Mouse (Mus musculus) kidney, adult 9 months (tissue): ENCODE measurements around the gene Rnf212.
"Not testable (repeated sequence)": the region's sequence is repeated elsewhere in the genome, so short reads cannot be mapped to it uniquely, and the experiment has no call there.

Experiments used
- DNase-seq: peaks from one replicate; pipeline ENCODE4 v3.0.0; 2022

The Rnf212 gene

DNA sequence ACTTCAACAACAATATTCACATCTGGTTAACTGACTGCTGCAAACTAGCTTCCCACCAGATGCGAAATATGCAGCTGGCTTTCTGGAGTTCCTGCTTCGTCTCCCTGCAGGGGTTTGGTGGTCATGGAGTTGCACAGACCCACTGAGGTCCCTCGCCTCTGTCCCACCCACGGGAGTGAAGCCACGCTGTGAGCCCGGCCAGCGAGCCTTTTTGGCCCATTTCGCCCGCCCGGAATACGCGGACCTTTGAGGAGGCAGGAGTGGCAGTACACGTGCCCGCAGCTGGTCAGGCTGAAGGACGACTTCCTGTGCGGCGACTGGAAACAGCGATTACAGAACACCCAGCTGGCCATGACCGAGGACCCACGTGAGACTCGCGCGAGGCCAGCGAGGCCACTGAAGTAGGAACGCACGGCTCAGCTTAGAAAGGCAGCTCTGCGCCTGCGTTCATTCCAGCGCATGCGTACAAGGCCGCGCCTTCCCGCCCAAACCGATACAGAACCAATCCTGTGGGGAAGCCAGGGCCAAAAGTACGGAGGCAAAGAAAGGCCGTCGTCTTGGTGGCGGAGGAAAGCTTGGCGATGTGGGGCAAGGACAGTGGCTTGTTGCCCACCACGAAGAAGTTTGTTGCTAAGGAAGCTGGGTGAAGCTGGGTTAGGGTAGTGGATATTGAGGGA is at the start of gene Rnf212:
Gene Rnf212 (minus strand): TSS at position 353 of the 677 bp plus-strand sequence.
- no peak for DNase-seq

DNA sequence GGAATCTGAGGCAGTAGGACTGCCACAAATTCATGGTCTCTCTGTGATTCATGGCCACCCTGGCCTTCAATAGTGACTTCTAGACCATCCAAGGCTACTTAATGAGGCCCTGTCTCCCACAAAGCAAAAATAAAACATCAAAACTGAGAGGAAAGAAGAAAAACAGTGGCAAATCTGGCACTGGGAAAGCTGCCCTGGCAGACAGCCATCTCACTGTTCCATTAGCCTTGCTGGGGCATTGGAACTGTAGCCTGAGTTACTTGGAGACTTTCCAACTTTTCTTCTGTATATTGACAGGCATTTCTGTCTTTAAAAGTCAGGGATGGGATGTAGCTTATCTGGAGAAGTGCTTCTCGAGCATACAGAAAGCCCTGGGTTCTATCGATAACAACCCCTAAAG is 48.5 kb upstream of the Rnf212 start:
- DNase-seq = peak; percentile 1

DNA sequence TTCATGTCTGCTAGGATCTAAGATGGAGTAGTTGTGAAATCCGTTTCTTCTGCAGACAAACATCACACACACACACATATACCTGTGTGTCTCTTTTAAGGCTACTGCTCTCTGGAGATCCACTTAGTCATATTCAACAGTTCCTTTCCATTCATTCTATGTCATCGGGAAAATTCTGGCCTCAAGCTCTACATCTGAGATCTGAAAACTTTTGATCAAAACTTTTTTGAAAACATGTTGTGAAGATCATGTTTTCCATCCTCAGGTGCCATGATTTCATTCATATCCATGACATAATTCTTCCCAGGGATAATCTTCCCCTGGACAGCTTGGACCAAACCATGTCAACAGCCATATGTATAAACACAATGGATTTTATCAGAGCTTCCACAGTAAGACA is 34.0 kb upstream of the Rnf212 start, which contains the start of gene Vmn2r8:
Gene Vmn2r8 (minus strand): TSS at position 101 of the 400 bp plus-strand sequence.
- not testable (repeated sequence) for DNase-seq

- DNase-seq = no peak
These were observed 28.9 kb upstream of the Rnf212 start for GRCm38 (mm10) chr5:108803646-108804045.

DNA sequence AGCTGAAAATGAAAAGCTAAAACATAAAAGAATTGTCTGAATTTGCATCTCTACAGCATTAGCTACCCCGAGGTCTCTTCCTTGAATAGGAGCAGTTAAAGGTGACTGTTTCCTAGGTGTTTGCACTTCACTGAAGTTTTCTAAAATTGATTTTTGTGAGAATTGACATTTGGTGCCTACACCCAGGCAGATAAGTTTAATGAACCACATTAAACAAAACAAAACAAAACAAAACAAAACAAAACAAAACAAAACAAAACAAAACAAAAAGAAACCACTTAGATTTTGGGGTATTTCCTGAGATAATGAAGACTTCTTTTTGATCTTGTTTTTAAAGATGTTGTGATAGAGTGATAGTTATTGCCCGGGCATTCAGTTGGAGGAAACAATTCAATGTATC is 20.5 kb upstream of the Rnf212 start, which contains the start of gene Tmed11:
Gene Tmed11 (minus strand): TSS at position 101 of the 400 bp plus-strand sequence.
- DNase-seq = not testable (repeated sequence)

DNA sequence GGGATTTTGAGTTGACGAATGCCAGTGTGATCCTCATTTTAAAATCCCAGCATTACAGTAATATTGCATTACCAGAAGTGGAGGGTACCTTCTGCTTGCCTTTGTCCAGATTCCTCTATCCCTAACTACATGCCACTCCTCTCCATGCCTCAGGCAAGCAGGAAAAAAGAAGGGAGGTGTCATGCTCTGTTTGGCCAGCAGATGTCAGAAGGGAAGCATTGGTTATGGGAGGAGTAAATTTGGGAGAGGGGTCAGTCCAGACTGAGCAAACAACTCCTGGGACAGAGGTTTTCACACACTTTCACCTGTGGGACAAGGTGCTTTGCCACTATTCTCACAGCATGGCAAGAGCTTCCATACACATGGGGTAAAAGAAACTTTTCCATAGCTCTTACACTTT is 15.6 kb upstream of the Rnf212 start:
- DNase-seq = peak; percentile 7

- DNase-seq = no peak
These were observed 14.8 kb downstream of the Rnf212 start for GRCm38 (mm10) chr5:108760002-108760401.

DNA sequence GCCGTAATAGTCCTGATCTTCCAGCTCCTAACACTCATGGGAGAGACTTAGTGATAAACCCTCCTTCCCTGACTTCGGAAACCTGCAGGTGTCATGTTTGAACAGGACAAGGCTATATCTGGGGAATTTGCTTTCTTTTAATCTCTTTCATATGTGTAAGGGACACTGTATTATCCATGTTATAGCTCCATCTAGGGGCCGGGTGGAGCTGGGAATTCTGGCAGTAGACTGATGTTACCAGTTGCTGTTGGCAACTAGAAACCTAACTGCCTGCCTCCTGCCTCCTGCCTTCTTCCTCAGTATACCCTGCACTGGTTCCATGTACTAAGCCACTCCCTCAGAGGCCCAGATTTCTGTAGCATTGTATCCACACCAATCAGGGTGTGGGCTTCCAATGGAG is 16.4 kb downstream of the Rnf212 start:
- peak; percentile 56 for DNase-seq

DNA sequence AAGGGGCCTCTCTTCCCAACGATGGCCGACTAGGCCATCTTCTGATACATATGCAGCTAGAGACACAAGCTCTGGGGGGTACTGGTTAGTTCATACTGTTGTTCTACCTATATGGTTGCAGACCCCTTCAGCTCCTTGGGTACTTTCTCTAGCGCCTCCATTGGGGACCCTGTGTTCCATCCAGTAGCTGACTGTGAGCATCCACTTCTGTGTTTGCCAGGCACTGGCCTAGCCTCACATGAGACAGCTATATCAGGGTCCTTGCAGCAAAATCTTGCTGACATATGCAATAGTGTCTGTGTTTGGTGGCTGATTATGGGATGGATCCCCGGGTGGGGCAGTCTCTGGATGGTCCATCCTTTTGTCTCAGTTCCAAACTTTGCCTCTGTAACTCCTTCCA is 23.5 kb downstream of the Rnf212 start:
- not testable (repeated sequence) for DNase-seq

- DNase-seq = no peak
These were observed 24.2 kb downstream of the Rnf212 start for GRCm38 (mm10) chr5:108750328-108751210.

DNA sequence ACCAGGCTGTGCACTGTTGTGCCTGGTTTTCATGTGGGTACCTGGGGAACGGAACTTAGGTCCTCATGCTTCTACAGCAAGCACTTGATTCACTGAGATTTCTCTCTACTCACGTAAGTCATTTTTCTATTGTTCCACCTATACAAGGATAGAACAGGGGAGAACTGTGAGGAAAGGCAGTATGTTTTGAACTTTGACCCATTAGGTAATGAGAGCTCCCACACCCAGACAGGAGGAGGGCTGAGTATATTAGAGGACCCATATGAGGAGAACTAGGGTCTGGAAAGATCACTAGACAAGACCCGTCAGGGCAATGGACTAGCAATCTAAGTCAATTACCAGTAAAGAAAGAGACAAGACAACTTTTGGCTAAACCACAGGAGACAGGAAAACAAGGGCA is 30.2 kb downstream of the Rnf212 start:
- no peak for DNase-seq

DNA sequence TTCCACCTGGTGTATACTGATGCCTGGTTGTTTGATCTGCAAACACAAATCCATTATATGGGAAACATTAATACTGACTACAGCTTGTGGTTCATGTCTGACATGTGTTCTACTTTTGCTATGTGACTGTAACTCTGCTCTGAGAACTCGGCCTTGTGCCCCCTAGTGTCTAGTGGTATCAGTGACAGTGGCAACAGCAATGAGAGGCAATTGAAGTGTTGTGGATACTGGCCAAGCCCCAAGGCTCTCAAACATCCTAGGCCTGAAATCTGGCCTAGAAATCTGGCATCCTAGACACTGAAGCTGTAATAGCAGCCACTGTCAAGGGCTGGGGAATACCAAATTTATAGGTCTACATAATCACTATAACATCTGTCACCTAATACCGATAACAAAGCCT is 30.9 kb downstream of the Rnf212 start:
- no peak for DNase-seq

- DNase-seq = no peak
These were observed 32.2 kb downstream of the Rnf212 start for GRCm38 (mm10) chr5:108742596-108742995.

GRCm38 (mm10) chr5:108741844-108742243 is 32.9 kb downstream of the Rnf212 start:
- DNase-seq = no peak

DNA sequence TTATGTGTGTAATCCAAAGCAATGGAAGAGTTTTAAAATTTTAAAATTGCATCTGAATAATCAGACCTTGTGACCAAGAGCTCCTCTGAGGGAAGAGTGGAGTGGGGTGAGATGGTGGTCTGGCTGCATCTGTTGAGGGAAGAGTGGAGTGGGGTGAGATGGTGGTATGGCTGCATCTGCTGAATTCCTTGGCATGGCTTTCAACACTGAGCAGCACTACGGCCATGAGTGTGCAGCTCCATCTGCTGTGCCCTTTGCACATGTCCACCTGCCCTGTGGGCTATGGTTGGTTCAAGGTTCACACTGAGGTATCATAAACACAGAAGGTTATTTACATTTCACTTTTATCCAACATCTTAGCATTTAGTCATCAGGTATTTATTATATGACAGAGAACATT is 47.4 kb downstream of the Rnf212 start:
- DNase-seq = no peak

GRCm38 (mm10) chr5:108726557-108727248 is 48.1 kb downstream of the Rnf212 start:
- peak; percentile 88 for DNase-seq

- DNase-seq = no peak
These were observed 50.8 kb downstream of the Rnf212 start for GRCm38 (mm10) chr5:108724006-108724405.

GRCm38 (mm10) chr5:108719761-108720160 is 55.0 kb downstream of the Rnf212 start:
- DNase-seq = no peak

DNA sequence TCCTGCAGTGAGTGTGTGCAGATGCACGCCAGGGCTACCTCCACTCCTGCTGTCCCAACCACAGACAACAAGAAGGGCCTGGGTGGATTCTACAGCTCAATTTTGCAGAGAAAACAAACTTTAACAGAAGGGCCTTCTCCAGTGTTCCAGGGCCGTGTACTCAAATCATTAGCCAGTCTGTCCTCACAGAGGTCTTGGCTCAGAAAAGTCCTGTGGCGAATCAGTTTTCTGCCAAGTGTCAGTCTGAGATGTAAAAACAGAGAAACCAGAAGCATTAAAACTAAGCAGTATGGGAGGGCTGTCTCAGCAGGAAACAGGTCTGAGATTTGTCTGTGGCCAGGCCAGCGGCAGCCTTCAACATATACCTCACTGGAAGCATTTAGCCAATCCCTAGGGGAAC is 56.7 kb downstream of the Rnf212 start:
- no peak for DNase-seq

DNA sequence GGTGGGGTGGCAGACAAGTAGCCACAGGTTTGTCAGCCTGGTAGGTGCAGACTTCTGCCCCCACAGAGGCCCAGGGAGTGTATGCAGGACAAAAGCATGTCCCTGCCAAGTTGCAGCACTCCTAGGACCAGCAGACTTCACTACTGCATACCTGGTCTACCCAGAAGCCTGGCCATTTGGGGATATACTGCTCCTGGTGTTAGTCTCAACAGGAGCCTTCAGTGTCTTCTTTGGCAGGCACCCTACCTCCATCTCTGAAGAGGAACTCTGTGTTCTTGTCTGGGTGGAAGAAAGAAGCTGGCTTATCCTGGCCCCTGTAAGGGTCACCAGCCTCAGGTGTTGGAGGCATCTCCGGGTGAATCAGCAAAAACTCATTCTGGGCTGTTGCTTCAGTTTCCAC is 58.8 kb downstream of the Rnf212 start:
- no peak for DNase-seq

DNA sequence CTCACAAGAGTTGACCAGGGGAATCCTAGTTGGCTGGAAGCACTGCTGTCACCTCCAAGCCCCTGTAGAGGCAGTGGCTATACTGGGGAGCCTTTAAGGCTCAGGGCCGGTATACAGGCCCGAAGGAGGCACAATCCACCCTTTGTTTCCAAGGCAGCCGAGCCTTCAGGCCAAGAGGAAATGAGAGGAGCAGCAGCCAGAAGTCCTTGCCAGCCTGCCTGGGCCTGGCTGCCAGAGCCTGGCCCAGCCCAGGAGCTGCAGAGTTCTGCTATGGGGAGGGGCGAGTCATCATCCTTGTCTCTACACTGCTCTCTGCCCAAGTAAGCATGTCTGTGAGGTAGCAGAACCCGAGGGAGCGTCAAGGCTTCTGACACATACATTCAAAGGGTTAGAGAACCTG is 60.6 kb downstream of the Rnf212 start:
- DNase-seq = no peak

DNA sequence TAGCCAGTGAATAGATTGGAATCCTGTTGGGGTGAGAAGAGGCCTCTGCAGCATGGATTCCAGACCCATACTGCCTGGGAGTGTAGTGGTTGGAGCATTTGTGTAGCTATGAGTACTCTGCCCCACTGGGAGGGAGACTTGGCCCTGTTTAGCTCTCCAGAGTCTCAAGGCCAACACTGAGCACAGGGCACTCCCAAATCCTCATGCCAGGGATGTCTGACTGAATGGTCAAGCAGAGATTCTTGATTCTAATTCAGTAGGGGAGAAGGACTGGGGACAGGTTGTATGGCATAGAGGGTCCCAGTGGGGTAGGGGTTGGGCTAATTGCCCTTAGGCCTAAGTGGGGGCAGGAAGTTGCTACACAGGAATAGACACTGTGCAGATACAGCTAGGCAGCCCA is 61.1 kb downstream of the Rnf212 start:
- no peak for DNase-seq

DNA sequence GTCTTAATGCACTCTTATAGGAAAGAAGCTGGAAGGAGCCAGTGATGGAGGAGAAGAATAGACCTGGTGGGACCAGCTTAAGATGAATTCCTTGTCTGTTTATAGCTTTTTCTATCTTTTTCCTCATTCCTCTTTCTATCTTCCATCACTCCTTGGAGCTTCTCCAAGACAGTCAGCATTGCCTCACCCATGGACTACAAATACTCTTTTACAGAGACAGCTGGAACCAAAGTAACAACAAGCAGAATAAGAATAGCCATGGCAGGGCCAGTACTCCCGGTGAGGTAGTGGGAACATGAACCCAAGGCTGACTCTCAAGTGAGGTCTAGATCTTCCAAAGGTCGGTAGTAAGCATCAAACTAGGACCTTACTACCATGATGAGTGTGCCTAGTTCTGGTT is 61.7 kb downstream of the Rnf212 start:
- DNase-seq = no peak
